Mouse (Mus musculus) thymus, postnatal 0 days (tissue): ENCODE data around the gene Ugt1a7c. TPM values are rescaled to one million over a fixed set of nuclear protein-coding genes. Genes with fewer than 3 reads are reported as not detected.

Source experiments
- DNase-seq: peaks from one replicate; pipeline ENCODE4 v3.0.0-alpha.2; 2015; ENCODE audit warnings: low spot score
- polyA plus RNA-seq: library from polyadenylated mRNA; unstranded; fragments of >200 nt; fragmentation: Nextera tagmentation; extraction: Ambion mirVana; gene quantifications from 2 replicates; pipeline ENCODE4 v1.2.1, GENCODE M21; 2015

Gene Ugt1a7c
- polyA plus RNA-seq, 1 experiment from 2014 or later, result 2.4 TPM

- no peak for DNase-seq
Observed at GRCm38 (mm10) chr1:88235046-88235893, 140.4 kb downstream of the Ugt1a7c start.

- no peak for DNase-seq
Observed at GRCm38 (mm10) chr1:88235894-88236415, 141.1 kb downstream of the Ugt1a7c start.

- DNase-seq, result no peak
Observed at GRCm38 (mm10) chr1:88237311-88237710, 142.4 kb downstream of the Ugt1a7c start.

GRCm38 (mm10) chr1:88238771-88239170 is 143.9 kb downstream of the Ugt1a7c start:
- DNase-seq, result no peak

- no peak for DNase-seq
Observed at GRCm38 (mm10) chr1:88240072-88240471, 145.2 kb downstream of the Ugt1a7c start.

DNA sequence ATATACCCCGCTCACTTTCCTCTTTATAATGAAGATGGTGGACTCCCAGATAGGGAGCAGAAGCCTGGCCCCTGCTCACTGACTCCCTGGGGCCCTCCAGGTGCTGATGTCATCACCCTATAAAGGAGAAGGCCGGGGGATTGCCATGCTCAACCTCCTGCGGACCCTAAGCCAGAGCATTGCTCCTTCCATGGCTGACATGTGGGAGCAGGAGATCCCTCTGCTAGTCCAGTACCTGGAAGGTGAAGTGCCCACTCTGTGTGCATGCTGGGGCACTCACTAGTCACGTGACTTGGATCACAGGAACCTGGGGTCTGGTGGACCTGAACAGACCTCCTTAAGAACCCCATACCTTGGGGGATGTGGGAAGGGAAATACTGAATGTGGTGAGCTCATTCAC is 145.7 kb downstream of the Ugt1a7c start:
- no peak for DNase-seq

DNA sequence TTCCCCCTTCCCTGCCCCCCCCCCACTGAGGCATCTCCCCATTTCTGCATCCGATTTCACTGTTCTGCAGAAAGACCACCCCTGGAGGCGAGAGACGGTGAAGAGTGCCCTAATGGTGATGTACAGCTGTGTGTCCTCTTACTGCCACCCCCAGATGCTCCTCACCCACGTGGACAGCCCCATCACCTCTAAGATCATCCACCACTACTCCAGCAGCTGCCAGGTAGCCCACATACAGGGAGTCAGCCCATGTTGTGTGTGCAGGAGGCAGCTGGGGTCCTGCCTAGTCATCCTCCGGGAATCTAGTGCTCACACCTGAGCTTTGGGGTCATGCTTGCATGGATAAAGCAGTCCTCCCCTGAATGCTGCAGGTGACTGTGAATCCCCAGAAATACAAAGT is 149.0 kb downstream of the Ugt1a7c start:
- no peak for DNase-seq

DNA sequence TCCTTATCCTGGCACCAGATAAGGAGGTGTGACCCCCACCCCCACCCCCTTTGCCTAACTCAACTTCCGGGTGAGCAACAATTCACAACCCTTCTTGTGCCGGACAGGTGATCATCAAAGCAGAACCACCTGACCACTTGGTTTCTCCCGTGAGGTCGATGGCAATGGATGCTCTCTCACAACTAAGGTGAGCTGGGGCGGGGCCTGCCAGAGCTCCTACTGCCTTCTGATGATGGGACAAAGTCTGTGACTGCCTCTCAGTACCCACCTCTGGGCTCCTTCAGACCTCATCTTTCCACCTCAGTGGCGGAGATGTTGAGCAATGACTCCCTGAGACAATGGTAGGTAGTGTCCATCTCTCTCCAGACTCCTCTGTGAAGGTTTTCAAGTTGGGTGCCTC is 151.0 kb downstream of the Ugt1a7c start:
- DNase-seq, result no peak

DNA sequence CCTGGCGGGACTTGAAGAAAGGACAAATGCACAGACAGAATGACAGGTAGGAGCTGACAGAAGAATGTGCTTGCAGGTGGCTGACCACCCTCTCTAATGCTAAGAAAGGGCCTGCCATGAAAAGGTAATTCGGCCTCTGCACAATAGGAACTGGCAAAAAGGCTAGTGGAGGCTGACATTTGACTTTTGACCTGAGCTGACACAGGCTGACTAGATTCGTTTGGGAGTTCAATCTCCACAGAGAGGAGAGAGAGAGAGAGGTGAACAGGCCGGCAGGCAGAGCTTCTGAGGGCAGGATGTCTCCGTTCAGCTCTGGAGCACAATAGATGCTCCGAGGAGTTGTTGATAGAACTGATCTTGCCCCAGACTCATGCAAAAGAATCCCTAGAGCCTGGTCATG is 151.5 kb downstream of the Ugt1a7c start:
- no peak for DNase-seq

GRCm38 (mm10) chr1:88247660-88248059 is 152.8 kb downstream of the Ugt1a7c start:
- DNase-seq, result no peak

GRCm38 (mm10) chr1:88248658-88249057 is 153.8 kb downstream of the Ugt1a7c start:
- no peak for DNase-seq

GRCm38 (mm10) chr1:88249596-88249995 is 154.7 kb downstream of the Ugt1a7c start:
- no peak for DNase-seq

DNA sequence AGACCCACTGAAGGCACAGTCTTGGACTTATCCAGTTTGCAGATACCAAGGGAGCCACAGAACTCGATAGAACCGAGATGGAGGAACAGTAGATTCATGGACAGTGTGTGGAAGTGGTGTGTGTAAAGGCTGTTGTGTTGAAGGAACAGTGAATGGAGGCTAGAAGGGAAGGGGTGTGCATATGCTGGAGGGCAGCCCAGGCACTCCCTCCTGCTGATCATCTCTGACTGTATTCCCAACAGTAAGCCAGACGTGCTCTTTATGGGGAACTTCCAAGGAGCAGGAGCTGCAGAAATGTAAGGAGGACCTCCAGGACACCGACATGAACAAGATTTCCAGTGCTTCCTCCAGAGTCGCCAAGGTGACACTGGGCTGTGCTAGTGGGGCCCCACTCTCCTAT is 155.2 kb downstream of the Ugt1a7c start:
- no peak for DNase-seq

DNA sequence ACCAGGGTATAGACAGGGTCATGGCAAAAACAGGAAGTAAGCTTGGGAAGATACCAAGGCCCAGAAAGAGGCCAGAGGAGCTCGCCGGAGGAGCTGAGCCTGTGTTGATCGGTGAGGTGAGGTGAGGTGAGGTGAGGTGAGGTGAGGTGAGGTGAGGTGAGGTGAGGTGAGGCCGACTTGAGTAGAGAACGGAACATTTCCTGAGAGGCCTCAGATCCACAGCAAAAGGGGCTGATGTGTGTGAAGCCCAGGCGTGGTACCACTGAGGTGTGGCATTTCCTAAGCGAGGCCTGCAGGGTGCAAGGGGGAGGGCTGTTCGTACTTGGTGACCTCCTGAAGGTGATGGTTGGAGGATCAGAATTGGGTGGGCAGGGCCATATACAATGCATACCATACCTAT is 158.2 kb downstream of the Ugt1a7c start:
- DNase-seq, result no peak

DNA sequence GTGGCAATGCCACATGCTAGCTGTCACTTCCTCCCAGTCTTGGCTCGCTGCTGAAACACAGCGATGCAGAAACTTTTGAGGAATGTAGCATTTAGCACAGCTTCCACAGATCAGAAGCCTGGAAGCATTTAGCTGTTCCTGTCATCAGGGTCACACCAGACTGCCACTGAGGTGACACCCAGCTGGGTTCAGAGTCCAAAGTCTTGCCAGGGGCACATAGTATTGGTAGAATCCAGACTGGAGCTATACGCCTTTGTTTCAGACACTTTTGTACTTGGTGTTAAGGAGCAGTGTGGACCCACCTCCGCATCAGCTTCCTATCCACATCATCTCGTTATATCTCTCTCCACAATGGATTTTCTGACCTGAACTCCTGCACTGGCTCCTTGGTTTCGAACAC is 158.7 kb downstream of the Ugt1a7c start:
- DNase-seq, result no peak

- no peak for DNase-seq
Observed at GRCm38 (mm10) chr1:88254793-88255465, 160.1 kb downstream of the Ugt1a7c start.

GRCm38 (mm10) chr1:88255466-88255857 is 160.6 kb downstream of the Ugt1a7c start:
- no peak for DNase-seq

GRCm38 (mm10) chr1:88255989-88256754 is 161.3 kb downstream of the Ugt1a7c start:
- DNase-seq, result no peak

- no peak for DNase-seq
Observed at GRCm38 (mm10) chr1:88256886-88257663, 162.2 kb downstream of the Ugt1a7c start.

DNA sequence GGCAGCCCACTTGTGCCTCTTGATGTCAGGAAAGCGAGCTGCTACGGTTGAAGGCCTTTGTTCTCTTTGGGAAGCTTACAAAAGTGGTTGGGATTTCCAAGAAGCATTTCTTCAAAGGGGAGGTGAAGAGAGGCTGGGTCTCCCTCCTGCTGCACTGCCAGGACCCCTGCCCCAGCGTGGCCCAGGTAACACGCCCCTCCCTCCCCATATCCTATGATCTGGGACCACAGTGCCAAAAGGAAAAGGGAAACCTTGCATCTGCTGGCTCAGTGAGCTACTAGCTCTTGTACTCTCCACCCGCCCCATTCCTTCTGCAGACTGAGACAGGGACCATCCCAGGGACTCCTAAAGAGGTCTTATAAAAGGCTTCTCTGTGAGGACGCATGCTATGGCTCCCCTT is 162.8 kb downstream of the Ugt1a7c start:
- DNase-seq, result no peak

GRCm38 (mm10) chr1:88258361-88258760 is 163.5 kb downstream of the Ugt1a7c start:
- DNase-seq, result no peak
